Mouse (Mus musculus) left cerebral cortex, postnatal 25 days (tissue): ENCODE data around the gene Cyth1. TPM values are rescaled to one million over a fixed set of nuclear protein-coding genes. Genes with fewer than 3 reads are reported as not detected.

ENCODE experiments used
- DNase-seq, 2 experiments: peaks; one replicate each; pipeline ENCODE4 v3.0.0; 2022; ENCODE audit warnings: low spot score in 2 of 2, mixed read lengths in 1 of 2
- intact Hi-C: fragments of 180-260 bp; cut with DNase I; formaldehyde crosslinking; loops from one replicate; pipeline ENCODE4 v1.15.1; 2025
- total RNA-seq, 2 experiments: library from RNA; stranded (reverse); gene quantifications; 2 replicates each; pipeline ENCODE4 v1.2.3; 2021

The Cyth1 gene
- total RNA-seq, 2 experiments from 2014 or later: 64.9 to 70.1 TPM

- no peak for DNase-seq
- intact Hi-C loops: no loop called here
Observed at GRCm38 (mm10) chr11:118135271-118135670, 113.1 kb downstream of the Cyth1 start.

GRCm38 (mm10) chr11:118133752-118134169, 114.6 kb downstream of the Cyth1 start:
- peak in 1 of 2 experiments; percentile 16 for DNase-seq
- intact Hi-C loops: no loop called here

GRCm38 (mm10) chr11:118133133-118133751, 115.2 kb downstream of the Cyth1 start:
- intact Hi-C loops: no loop called here
- no peak for DNase-seq

GRCm38 (mm10) chr11:118132136-118132535, 116.3 kb downstream of the Cyth1 start:
- no peak for DNase-seq

GRCm38 (mm10) chr11:118130534-118130933, 117.9 kb downstream of the Cyth1 start, which contains the start of gene Dnah17:
TSS of gene Dnah17 (minus strand) at chr11:118130634.
- no peak for DNase-seq
- intact Hi-C loops: no loop called here

More at GRCm38 (mm10) chr11:118132136-118132535, 116.3 kb downstream of the Cyth1 start:
- intact Hi-C loops: no loop called here

GRCm38 (mm10) chr11:118129812-118130211, 118.6 kb downstream of the Cyth1 start:
- intact Hi-C loops: no loop called here
- DNase-seq: no peak

- intact Hi-C loops: no loop called here
- no peak for DNase-seq
Observed at GRCm38 (mm10) chr11:118121592-118121991, 126.8 kb downstream of the Cyth1 start.

- intact Hi-C loops: no loop called here
- DNase-seq: no peak
Observed at GRCm38 (mm10) chr11:118118777-118119176, 129.6 kb downstream of the Cyth1 start.

GRCm38 (mm10) chr11:118114581-118115110, 133.7 kb downstream of the Cyth1 start:
- intact Hi-C loops: no loop called here
- DNase-seq: no peak

- intact Hi-C loops: no loop called here
- no peak for DNase-seq
Observed at GRCm38 (mm10) chr11:118113516-118114205, 134.7 kb downstream of the Cyth1 start.

- peak; percentile 81 for DNase-seq
- intact Hi-C loops: loop anchor here (1.0 kb wide), 2 partner anchors 116 to 234 kb away; no protein-coding TSS in a partner anchor
Observed at GRCm38 (mm10) chr11:118104001-118104400, 144.4 kb downstream of the Cyth1 start.

GRCm38 (mm10) chr11:118103383-118103782, 145.0 kb downstream of the Cyth1 start:
- intact Hi-C loops: loop anchor here (1.0 kb wide), 1 partner anchor 19 kb away; no protein-coding TSS in a partner anchor
- no peak for DNase-seq

- intact Hi-C loops: loop anchor here (1.0 kb wide), 1 partner anchor 19 kb away; no protein-coding TSS in a partner anchor
- DNase-seq: peak; percentile 85 to 89
Observed at GRCm38 (mm10) chr11:118102838-118103237, 145.6 kb downstream of the Cyth1 start.

GRCm38 (mm10) chr11:118101133-118101532, 147.3 kb downstream of the Cyth1 start:
- DNase-seq: no peak
- intact Hi-C loops: no loop called here

GRCm38 (mm10) chr11:118096736-118097135, 151.7 kb downstream of the Cyth1 start:
- intact Hi-C loops: loop anchor here (2.0 kb wide), 1 partner anchor 44 kb away; no protein-coding TSS in a partner anchor

GRCm38 (mm10) chr11:118095004-118095403, 153.4 kb downstream of the Cyth1 start:
- DNase-seq: no peak
- intact Hi-C loops: no loop called here

More at GRCm38 (mm10) chr11:118096736-118097135, 151.7 kb downstream of the Cyth1 start:
- DNase-seq: no peak

GRCm38 (mm10) chr11:118091002-118091670, 157.3 kb downstream of the Cyth1 start:
- intact Hi-C loops: no loop called here
- DNase-seq: no peak

- no peak for DNase-seq
- intact Hi-C loops: loop anchor here (10.0 kb wide), 1 partner anchor 286 kb away; no protein-coding TSS in a partner anchor
Observed at GRCm38 (mm10) chr11:118088896-118089295, 159.5 kb downstream of the Cyth1 start.

GRCm38 (mm10) chr11:118085961-118086360, 162.4 kb downstream of the Cyth1 start:
- DNase-seq: no peak
- intact Hi-C loops: loop anchor here (10.0 kb wide), 1 partner anchor 289 kb away; no protein-coding TSS in a partner anchor

GRCm38 (mm10) chr11:118085176-118085575, 163.2 kb downstream of the Cyth1 start:
- intact Hi-C loops: loop anchor here (10.0 kb wide), 1 partner anchor 290 kb away; no protein-coding TSS in a partner anchor
- no peak for DNase-seq
